Mouse (Mus musculus) CH12.LX (cell line): Measurements from ENCODE around the gene Celsr3. TPM values are rescaled to one million over a fixed set of nuclear protein-coding genes. Genes with fewer than 3 reads are reported as not detected.

Source experiments
- DNase-seq: peaks from one replicate; pipeline ENCODE4 v3.0.0-alpha.2; 2013; ENCODE audit errors: extremely low read depth
- H3K27ac ChIP-seq: 2 replicates; pipeline ENCODE4 v1.5.1; 2012; ENCODE audit warnings: low read depth, mild to moderate bottlenecking, control low read depth, moderate library complexity; ENCODE audit not compliant: insufficient read depth
- H3K27me3 ChIP-seq: replicated peaks from 2 replicates; pipeline ENCODE3; 2012; ENCODE audit warnings: inconsistent platforms
- H3K36me3 ChIP-seq, 2 experiments: replicated peaks in 1 of 2; 2 replicates each; pipeline versions ENCODE3 to v1.6.1; 2012; ENCODE audit warnings: inconsistent platforms in 1 of 2, low read length in 1 of 2, mild to moderate bottlenecking in 1 of 2, mixed read lengths in 1 of 2, moderate library complexity in 1 of 2; ENCODE audit not compliant: control insufficient read depth in 1 of 2, insufficient read depth in 1 of 2
- H3K4me1 ChIP-seq, 2 experiments: 2 replicates each; pipeline ENCODE4 v1.6.1; 2012; ENCODE audit warnings: inconsistent platforms in 1 of 2, moderate library complexity in 1 of 2; ENCODE audit not compliant: insufficient read depth in 2 of 2, control insufficient read depth in 1 of 2
- H3K4me2 ChIP-seq: 2 replicates; pipeline ENCODE4 v1.6.1; 2012; ENCODE audit warnings: low read depth, mild to moderate bottlenecking, control low read depth; ENCODE audit not compliant: poor library complexity, insufficient read depth, severe bottlenecking
- H3K4me3 ChIP-seq, 3 experiments: fragments of 150-350 bp in 1 of 3; sonication (generic) in 1 of 3; replicated peaks in 1 of 3; 2 replicates each; pipeline versions ENCODE3 to v1.5.1; 2011 to 2012; ENCODE audit warnings: low read depth in 2 of 3, low read length in 2 of 3, mild to moderate bottlenecking in 2 of 3, moderate library complexity in 2 of 3, control low read depth in 1 of 3, improper control_type of control experiment in 1 of 3, inconsistent platforms in 1 of 3, mixed read lengths in 1 of 3; ENCODE audit not compliant: poor library complexity in 1 of 3
- H3K79me2 ChIP-seq: replicated peaks from 2 replicates; pipeline ENCODE4 v1.6.1; 2012; ENCODE audit warnings: mild to moderate bottlenecking, moderate library complexity; ENCODE audit not compliant: control insufficient read depth, poor library complexity, insufficient read depth, severe bottlenecking; ENCODE audit errors: extremely low read depth
- H3K9ac ChIP-seq: 2 replicates; pipeline ENCODE4 v1.6.1; 2012; ENCODE audit warnings: low read depth, mild to moderate bottlenecking, control low read depth, moderate library complexity; ENCODE audit not compliant: insufficient read depth
- H3K9me3 ChIP-seq: replicated peaks from 2 replicates; pipeline ENCODE3; 2012; ENCODE audit warnings: low read length, inconsistent platforms, mixed read lengths
- CHD2 ChIP-seq: IDR thresholded peaks from 2 replicates; pipeline ENCODE4 v1.6.1; 2011; ENCODE audit warnings: low read length, improper control_type of control experiment
- CTCF ChIP-seq, 2 experiments: IDR thresholded peaks in 1 of 2; conservative IDR thresholded peaks in 1 of 2; 2 replicates each; pipeline ENCODE4 v1.5.1; 2011 to 2012; ENCODE audit warnings: low read depth in 2 of 2, low read length in 2 of 2, improper control_type of control experiment in 1 of 2, inconsistent platforms in 1 of 2, mild to moderate bottlenecking in 1 of 2, moderate library complexity in 1 of 2
- HCFC1 ChIP-seq: IDR thresholded peaks from 2 replicates; pipeline ENCODE4 v1.6.1; 2012; ENCODE audit warnings: low read depth, mild to moderate bottlenecking, inconsistent platforms, low read length, improper control_type of control experiment
- IRF4 ChIP-seq: IDR thresholded peaks from 2 replicates; pipeline ENCODE4 v1.6.1; 2014; ENCODE audit warnings: low read depth, mild to moderate bottlenecking, inconsistent platforms, low read length, improper control_type of control experiment
- JUN ChIP-seq: IDR thresholded peaks from 2 replicates; pipeline ENCODE4 v1.6.1; 2011; ENCODE audit warnings: low read depth, mild to moderate bottlenecking, low read length, improper control_type of control experiment, moderate library complexity; ENCODE audit not compliant: insufficient read depth
- MAFK ChIP-seq: IDR thresholded peaks from 2 replicates; pipeline ENCODE4 v1.6.1; 2011; ENCODE audit warnings: low read length, improper control_type of control experiment; ENCODE audit not compliant: insufficient replicate concordance
- MAZ ChIP-seq: IDR thresholded peaks from 2 replicates; pipeline ENCODE4 v1.6.1; 2012; ENCODE audit warnings: low read depth, mild to moderate bottlenecking, inconsistent platforms, low read length, improper control_type of control experiment, moderate library complexity
- MEF2A ChIP-seq: IDR thresholded peaks from 2 replicates; pipeline ENCODE4 v1.6.1; 2014; ENCODE audit warnings: low read depth, mild to moderate bottlenecking, inconsistent platforms, low read length, improper control_type of control experiment, borderline replicate concordance
- NELFE ChIP-seq: IDR thresholded peaks from 2 replicates; pipeline ENCODE4 v1.6.1; 2011; ENCODE audit warnings: low read depth, low read length, improper control_type of control experiment
- NRF1 ChIP-seq: IDR thresholded peaks from 2 replicates; pipeline ENCODE4 v1.6.1; 2014; ENCODE audit warnings: low read depth, mild to moderate bottlenecking, inconsistent platforms, low read length, improper control_type of control experiment, moderate library complexity
- PAX5 ChIP-seq: IDR thresholded peaks from 2 replicates; pipeline ENCODE4 v1.6.1; 2012; ENCODE audit warnings: low read length, inconsistent platforms, mixed read lengths
- POLR2A ChIP-seq: IDR thresholded peaks from 2 replicates; pipeline ENCODE4 v1.6.1; 2011; ENCODE audit warnings: low read depth, mild to moderate bottlenecking, improper control_type of control experiment, low read length
- POLR2AphosphoS2 ChIP-seq: IDR thresholded peaks from 2 replicates; pipeline ENCODE4 v1.6.1; 2011; ENCODE audit warnings: low read depth, low read length, improper control_type of control experiment
- SMC3 ChIP-seq: IDR thresholded peaks from 2 replicates; pipeline ENCODE4 v1.6.1; 2011; ENCODE audit warnings: low read depth, low read length, improper control_type of control experiment
- TCF12 ChIP-seq: IDR thresholded peaks from 2 replicates; pipeline ENCODE4 v1.6.1; 2014; ENCODE audit warnings: low read depth, mild to moderate bottlenecking, inconsistent platforms, low read length, improper control_type of control experiment
- USF2 ChIP-seq: conservative IDR thresholded peaks from 2 replicates; pipeline ENCODE4 v1.6.1; 2011; ENCODE audit warnings: low read depth, low read length, improper control_type of control experiment
- ZC3H11A ChIP-seq: IDR thresholded peaks from 2 replicates; pipeline ENCODE4 v1.6.1; 2012; ENCODE audit warnings: low read depth, mild to moderate bottlenecking, inconsistent platforms, low read length, improper control_type of control experiment
- ZMIZ1 ChIP-seq: IDR thresholded peaks from 2 replicates; pipeline ENCODE4 v1.6.1; 2012; ENCODE audit warnings: low read depth, mild to moderate bottlenecking, inconsistent platforms, low read length, improper control_type of control experiment
- dilution Hi-C: fragments of 300-500 bp; cut with MboI; formaldehyde crosslinking; loops from 2 replicates; pipeline ENCODE4 v1.14.3; 2020; ENCODE audit warnings: low sequenced_read_pairs; ENCODE audit not compliant: extremely low pct_unique_long_range_greater_than_20kb, extremely low pct_ligation_motif_present
- in situ Hi-C: fragments of 300-500 bp; cut with MboI; formaldehyde crosslinking; loops from 3 replicates; pipeline ENCODE4 v1.14.3; 2019; ENCODE audit warnings: low sequenced_read_pairs, low pct_ligation_motif_present, low pct_unique_long_range_greater_than_20kb, mixed read lengths
- polyA plus RNA-seq: library from polyadenylated mRNA; unstranded; fragments of >175 nt; gene quantifications from 2 replicates; pipeline ENCODE4 v1.2.1, GENCODE M21; 2012; ENCODE audit warnings: low read depth; ENCODE audit not compliant: insufficient read length
- total RNA-seq, 2 experiments: library from RNA; depleted of rRNA; stranded (reverse); fragments of 300-350 nt in 1 of 2; fragments of >200 nt in 1 of 2; gene quantifications; 2 replicates each; pipeline ENCODE4 v1.2.3; 2012 to 2014

The Celsr3 gene
- total and polyA plus RNA-seq, 3 experiments = 0.04 TPM; not detected in 2

GRCm38 (mm10) chr9:108855335-108855734 is 29.2 kb downstream of the Celsr3 start:
- no peaks in the 10 kb centered on the region for H3K9me3 ChIP-seq
- peaks cover 0 to 41% of the 10 kb centered on the region in 2 experiments; a peak in 2 of 4 replicates for H3K4me1 ChIP-seq
- H3K9ac ChIP-seq = no peak overlapping the region
- dilution Hi-C loops = no loop called here
- no peak for TF ChIP-seq PAX5
- no peak for TF ChIP-seq USF2
- no peak for TF ChIP-seq MEF2A
- TF ChIP-seq JUN = no peak
- TF ChIP-seq MAFK = no peak
- TF ChIP-seq CHD2 = no peak
- TF ChIP-seq SMC3 = no peak
- no peak for TF ChIP-seq NRF1
- no peak for TF ChIP-seq NELFE
- TF ChIP-seq ZMIZ1 = no peak
- TF ChIP-seq IRF4 = no peak
- TF ChIP-seq POLR2A = no peak
- no peak for TF ChIP-seq CTCF (conservative IDR thresholded peaks at IDR 0.05 in 1 of 2, IDR thresholded peaks at IDR 0.05 in 1 of 2; ENCODE audit: low read depth in 2 of 2, low read length in 2 of 2)
- TF ChIP-seq ZC3H11A = no peak
- no peak overlapping the region for H3K4me3 ChIP-seq
- H3K36me3 ChIP-seq = peaks cover 0 to 37% of the 10 kb centered on the region in 2 experiments
- in situ Hi-C loops = no loop called here
- no peak overlapping the region for H3K27ac ChIP-seq
- no peak overlapping the region for H3K4me2 ChIP-seq
- no peaks in the 10 kb centered on the region for H3K79me2 ChIP-seq
- DNase-seq = no peak
- H3K27me3 ChIP-seq = no peaks in the 10 kb centered on the region

- dilution Hi-C loops = no loop called here
- Histone ChIP-seq H3K9me3 (no peaks in the 10 kb centered on the region), H3K27ac (no peak overlapping the region), H3K27me3 (no peaks in the 10 kb centered on the region), H3K79me2 (no peaks in the 10 kb centered on the region), H3K4me2 (no peak overlapping the region), H3K36me3 (peaks cover 2 to 53% of the 10 kb centered on the region in 2 experiments), H3K4me1 (peaks cover 0 to 17% of the 10 kb centered on the region in 2 experiments; a peak in 2 of 4 replicates), H3K9ac (no peak overlapping the region), H3K4me3 (no peak overlapping the region)
- TF ChIP-seq POLR2A = no peak
- TF ChIP-seq ZC3H11A = no peak
- no peak for TF ChIP-seq USF2
- no peak for TF ChIP-seq MAZ
- TF ChIP-seq MAFK = no peak
- no peak for TF ChIP-seq POLR2AphosphoS2
- TF ChIP-seq HCFC1 = no peak
- TF ChIP-seq TCF12 = no peak
- no peak for DNase-seq
- in situ Hi-C loops = no loop called here
These were observed 32.8 kb downstream of the Celsr3 start for GRCm38 (mm10) chr9:108858792-108859527.

Other genes starting within 250 kb of the Celsr3 start
- gene Wdr6, start 247.6 kb upstream of the Celsr3 start, total RNA-seq (2012; rRNA removed) = 14.3 and 17.8 TPM in 2 replicates
- 9.1 and 9.8 TPM in 2 replicates for gene Wdr6, start 247.6 kb upstream of the Celsr3 start, total RNA-seq (2014; rRNA removed)
- 14.9 and 16.3 TPM in 2 replicates for gene Wdr6, start 247.6 kb upstream of the Celsr3 start, polyA plus RNA-seq
- 9.1 and 11.0 TPM in 2 replicates for gene P4htm, start 228.7 kb upstream of the Celsr3 start, total RNA-seq (2012; rRNA removed)
- 4.8 and 5.4 TPM in 2 replicates for gene P4htm, start 228.7 kb upstream of the Celsr3 start, total RNA-seq (2014; rRNA removed)
- 7.9 and 9.5 TPM in 2 replicates for gene P4htm, start 228.7 kb upstream of the Celsr3 start, polyA plus RNA-seq
- gene Arih2, start 176.9 kb upstream of the Celsr3 start, total RNA-seq (2012; rRNA removed) = 28.1 and 29.0 TPM in 2 replicates
- gene Arih2, start 176.9 kb upstream of the Celsr3 start, total RNA-seq (2014; rRNA removed) = 33.5 and 41.2 TPM in 2 replicates
- 35.3 and 36.6 TPM in 2 replicates for gene Arih2, start 176.9 kb upstream of the Celsr3 start, polyA plus RNA-seq
- gene Slc25a20, start 164.2 kb upstream of the Celsr3 start, total RNA-seq (2012; rRNA removed) = 15.9 and 20.9 TPM in 2 replicates
- 18.9 and 20.8 TPM in 2 replicates for gene Slc25a20, start 164.2 kb upstream of the Celsr3 start, total RNA-seq (2014; rRNA removed)
- 16.7 and 18.6 TPM in 2 replicates for gene Slc25a20, start 164.2 kb upstream of the Celsr3 start, polyA plus RNA-seq
- 14.9 and 18.8 TPM in 2 replicates for gene Prkar2a, start 137.0 kb upstream of the Celsr3 start, total RNA-seq (2012; rRNA removed)
- gene Prkar2a, start 137.0 kb upstream of the Celsr3 start, total RNA-seq (2014; rRNA removed) = 10.1 and 13.6 TPM in 2 replicates
- gene Prkar2a, start 137.0 kb upstream of the Celsr3 start, polyA plus RNA-seq = 41.4 and 44.4 TPM in 2 replicates
- gene Ip6k2, start 42.5 kb upstream of the Celsr3 start, total RNA-seq (2012; rRNA removed) = 17.5 and 27.2 TPM in 2 replicates
- 22.6 and 23.6 TPM in 2 replicates for gene Ip6k2, start 42.5 kb upstream of the Celsr3 start, total RNA-seq (2014; rRNA removed)
- 28.4 and 31.4 TPM in 2 replicates for gene Ip6k2, start 42.5 kb upstream of the Celsr3 start, polyA plus RNA-seq
- 4.4 and 6.6 TPM in 2 replicates for gene Nckipsd, start 18.0 kb upstream of the Celsr3 start, total RNA-seq (2012; rRNA removed)
- 5.1 and 6.4 TPM in 2 replicates for gene Nckipsd, start 18.0 kb upstream of the Celsr3 start, total RNA-seq (2014; rRNA removed)
- 11.9 and 13.2 TPM in 2 replicates for gene Nckipsd, start 18.0 kb upstream of the Celsr3 start, polyA plus RNA-seq
- gene Slc26a6, start 27.0 kb downstream of the Celsr3 start, total RNA-seq (2012; rRNA removed) = 5.0 and 5.2 TPM in 2 replicates
- 3.4 and 5.0 TPM in 2 replicates for gene Slc26a6, start 27.0 kb downstream of the Celsr3 start, total RNA-seq (2014; rRNA removed)
- gene Slc26a6, start 27.0 kb downstream of the Celsr3 start, polyA plus RNA-seq = 8.3 and 10.0 TPM in 2 replicates
- gene Tmem89, start 88.3 kb downstream of the Celsr3 start, total RNA-seq (2012; rRNA removed) = not detected in 2 replicates
- not detected in 2 replicates for gene Tmem89, start 88.3 kb downstream of the Celsr3 start, total RNA-seq (2014; rRNA removed)
- not detected in 2 replicates for gene Tmem89, start 88.3 kb downstream of the Celsr3 start, polyA plus RNA-seq
- 327 and 351 TPM in 2 replicates for gene Uqcrc1, start 110.3 kb downstream of the Celsr3 start, total RNA-seq (2012; rRNA removed)
- gene Uqcrc1, start 110.3 kb downstream of the Celsr3 start, total RNA-seq (2014; rRNA removed) = 301 and 326 TPM in 2 replicates
- gene Uqcrc1, start 110.3 kb downstream of the Celsr3 start, polyA plus RNA-seq = 293 and 301 TPM in 2 replicates
- 0.98 and 1.1 TPM in 2 replicates for gene Col7a1, start 127.3 kb downstream of the Celsr3 start, total RNA-seq (2012; rRNA removed)
- gene Col7a1, start 127.3 kb downstream of the Celsr3 start, total RNA-seq (2014; rRNA removed) = 0.31 and 0.86 TPM in 2 replicates
- gene Col7a1, start 127.3 kb downstream of the Celsr3 start, polyA plus RNA-seq = 2.0 and 3.0 TPM in 2 replicates
- gene Ucn2, start 159.7 kb downstream of the Celsr3 start, total RNA-seq (2012; rRNA removed) = not detected in 2 replicates
- gene Ucn2, start 159.7 kb downstream of the Celsr3 start, total RNA-seq (2014; rRNA removed) = not detected in 2 replicates
- gene Ucn2, start 159.7 kb downstream of the Celsr3 start, polyA plus RNA-seq = 0.40 and 0.49 TPM in 2 replicates
- 4.5 and 5.1 TPM in 2 replicates for gene Pfkfb4, start 165.5 kb downstream of the Celsr3 start, total RNA-seq (2012; rRNA removed)
- gene Pfkfb4, start 165.5 kb downstream of the Celsr3 start, total RNA-seq (2014; rRNA removed) = 5.9 and 6.5 TPM in 2 replicates
- 6.0 and 6.7 TPM in 2 replicates for gene Pfkfb4, start 165.5 kb downstream of the Celsr3 start, polyA plus RNA-seq
- 134 and 153 TPM in 2 replicates for gene Shisa5, start 212.2 kb downstream of the Celsr3 start, total RNA-seq (2012; rRNA removed)
- 156 and 170 TPM in 2 replicates for gene Shisa5, start 212.2 kb downstream of the Celsr3 start, total RNA-seq (2014; rRNA removed)
- 121 and 166 TPM in 2 replicates for gene Shisa5, start 212.2 kb downstream of the Celsr3 start, polyA plus RNA-seq
- 20.8 and 31.5 TPM in 2 replicates for gene Trex1, start 233.4 kb downstream of the Celsr3 start, total RNA-seq (2012; rRNA removed)
- gene Trex1, start 233.4 kb downstream of the Celsr3 start, total RNA-seq (2014; rRNA removed) = 20.1 and 21.1 TPM in 2 replicates
- gene Trex1, start 233.4 kb downstream of the Celsr3 start, polyA plus RNA-seq = 15.8 and 22.9 TPM in 2 replicates
- 18.0 and 19.3 TPM in 2 replicates for gene Atrip, start 247.8 kb downstream of the Celsr3 start, total RNA-seq (2012; rRNA removed)
- 16.2 and 17.6 TPM in 2 replicates for gene Atrip, start 247.8 kb downstream of the Celsr3 start, total RNA-seq (2014; rRNA removed)
- gene Atrip, start 247.8 kb downstream of the Celsr3 start, polyA plus RNA-seq = 21.3 and 24.1 TPM in 2 replicates